Mouse (Mus musculus) CD4-positive, CD25-positive, alpha-beta regulatory T cell, adult 4 months (primary cell): Measurements from ENCODE around the gene Rad54l. TPM values are rescaled to one million over a fixed set of nuclear protein-coding genes. Genes with fewer than 3 reads are reported as not detected.
A peak's percentile ranks its signal among the peaks of the same experiment; 100 is the strongest.

Experiments
- ATAC-seq: one replicate; pipeline ENCODE4 v1.8.0; 2017
- polyA plus RNA-seq, 2 experiments: library from polyadenylated mRNA; unstranded; fragments of 100-300 nt; shearing (Covaris generic); gene quantifications; one replicate each; pipeline ENCODE4 v1.2.1; 2017

Rad54l gene
- polyA plus RNA-seq, result 1 to 10 TPM; 4.8 to 7.8 TPM

DNA sequence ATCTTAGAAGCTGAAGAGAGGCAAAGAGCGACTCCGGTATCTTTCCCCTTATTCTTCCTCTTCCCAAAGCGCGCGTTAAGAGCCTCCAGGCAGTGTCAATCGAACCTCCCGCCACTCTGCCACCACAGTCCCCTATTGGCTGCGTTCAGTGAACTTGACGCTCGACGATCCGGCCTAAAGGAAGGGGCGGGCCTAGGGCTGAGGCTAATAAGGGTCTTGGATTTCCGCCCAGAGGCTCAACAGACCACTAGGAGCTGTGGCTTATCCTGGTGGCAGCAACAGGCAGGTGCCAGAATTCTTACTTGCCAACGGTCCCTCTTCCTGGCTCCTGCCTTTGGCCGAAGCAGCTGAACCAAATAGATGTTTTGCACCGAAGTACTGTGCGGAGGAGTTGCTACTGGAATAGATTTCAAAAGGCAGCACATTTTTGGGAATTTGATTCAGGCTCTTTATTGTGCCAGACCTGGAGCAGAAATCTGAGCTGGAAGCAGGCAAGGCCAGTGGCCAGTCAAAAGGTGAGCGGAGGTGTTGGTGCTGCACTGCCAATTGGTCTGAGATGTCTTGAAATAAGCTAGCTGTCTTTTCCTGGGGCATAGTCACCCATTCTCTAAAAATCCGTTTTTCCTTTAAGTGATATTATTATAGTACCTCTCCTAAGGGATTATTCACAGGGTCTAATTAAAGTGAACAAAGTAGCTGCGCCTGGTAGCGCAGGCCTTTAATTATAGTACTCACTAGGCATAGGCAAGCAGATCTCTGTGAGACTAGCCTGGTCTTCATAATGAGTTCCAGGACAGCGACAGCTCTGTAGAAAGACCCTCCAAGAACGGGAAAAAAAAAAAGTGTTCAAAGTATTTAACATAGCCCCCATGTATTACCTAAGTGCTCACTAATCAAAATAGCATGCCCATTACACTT lies at the start of gene Rad54l, which contains the start of gene Pomgnt1:
TSS of gene Rad54l (minus strand) at position 89 of the 918 bp plus-strand sequence.
TSS of gene Pomgnt1 (plus strand) at position 239 of the 918 bp plus-strand sequence.
- peak; percentile 98 for ATAC-seq

DNA sequence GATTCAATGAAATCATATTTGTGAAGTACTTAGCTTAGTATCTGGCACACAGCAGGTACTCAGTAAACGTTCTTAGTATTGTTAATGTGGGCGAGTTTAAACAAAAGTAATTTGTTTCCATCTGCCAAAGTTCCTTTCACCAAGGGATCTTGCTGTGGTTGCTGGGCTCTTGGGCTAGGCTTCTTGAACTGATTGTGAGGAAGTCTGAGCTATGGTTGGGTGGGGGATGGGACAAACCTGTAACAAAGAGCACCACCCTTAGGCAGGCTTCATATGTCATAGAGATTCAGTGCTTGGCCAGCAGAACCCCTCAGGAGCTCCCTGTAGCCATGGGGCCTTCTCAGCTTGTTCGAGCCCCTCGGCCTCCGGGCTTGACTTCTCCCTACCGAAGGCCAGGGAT lies 49.6 kb upstream of the Rad54l start, which contains the start of the genes 1700042G07Rik and Gm49337:
TSS of gene 1700042G07Rik (plus strand) at position 301 of the 400 bp plus-strand sequence.
TSS of gene Gm49337 (plus strand) at position 313 of the 400 bp plus-strand sequence.
- ATAC-seq, result no peak

DNA sequence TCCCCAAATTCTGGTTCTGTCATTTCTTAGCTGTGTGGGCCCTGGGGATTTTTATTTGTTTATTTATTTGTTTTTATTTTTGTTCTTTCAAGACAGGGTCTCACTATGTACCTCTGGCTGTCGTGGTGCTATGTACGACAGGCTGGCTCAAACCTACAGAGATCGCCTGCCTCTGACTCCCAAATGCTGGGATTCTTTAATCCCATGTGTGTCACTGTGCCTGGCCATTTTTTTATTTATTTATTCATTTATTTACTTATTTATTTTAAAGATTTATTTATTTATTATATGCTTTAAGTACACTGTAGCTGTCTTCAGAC lies 45.8 kb upstream of the Rad54l start:
- no peak for ATAC-seq

DNA sequence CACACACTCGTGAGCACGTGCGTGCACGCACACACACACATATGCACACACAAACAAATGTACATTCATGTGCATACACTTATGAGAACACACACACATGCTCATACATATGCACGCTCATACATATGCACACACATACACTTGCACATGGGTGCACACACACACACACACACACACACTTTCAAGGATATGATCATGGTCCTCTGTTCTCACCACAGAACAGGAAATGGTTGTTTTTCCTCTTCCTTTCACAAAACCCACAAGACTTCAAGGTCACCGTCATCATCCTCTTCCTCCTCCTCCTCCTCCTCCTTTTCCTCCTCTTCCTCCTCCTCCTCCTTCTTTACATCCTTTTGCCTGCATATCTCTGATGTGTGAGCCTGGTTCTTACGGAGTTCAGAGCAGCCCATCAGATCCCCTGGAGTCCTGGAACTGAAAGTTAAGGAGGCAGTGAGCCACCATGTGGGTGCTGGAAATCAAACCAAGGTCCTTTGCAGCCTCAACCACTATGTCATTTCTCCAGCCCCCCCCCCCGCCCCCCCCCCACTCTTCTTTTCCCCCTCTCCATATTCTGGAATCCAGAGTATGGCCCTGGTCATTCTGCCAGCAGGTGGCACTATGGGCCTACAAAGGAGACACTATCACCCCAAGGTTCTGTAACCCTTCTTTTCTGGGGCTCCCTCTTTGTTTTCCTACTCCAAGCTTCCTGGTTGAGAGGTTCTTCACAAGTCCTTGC lies 45.3 kb upstream of the Rad54l start:
- peak; percentile 84 for ATAC-seq

DNA sequence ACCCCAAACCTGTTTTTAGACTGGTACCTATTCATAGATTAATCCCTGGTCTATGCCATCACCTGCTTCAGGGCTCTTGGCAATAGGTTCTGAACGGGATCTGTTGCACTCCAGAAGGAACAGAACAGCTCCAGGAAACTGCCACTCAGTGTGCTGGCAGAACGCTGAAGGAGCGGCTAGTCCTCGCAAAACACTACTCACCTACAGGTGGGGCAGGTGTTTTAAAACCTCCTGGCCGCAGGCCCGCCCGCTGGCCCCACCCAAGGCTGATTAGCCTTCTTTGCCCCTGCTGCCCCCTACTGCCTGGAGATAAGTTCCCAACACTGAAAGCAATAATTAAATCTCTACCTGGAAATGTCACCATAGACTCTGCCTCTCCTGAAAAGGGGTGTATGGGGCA lies 43.9 kb upstream of the Rad54l start, which contains the start of gene Tspan1:
TSS of gene Tspan1 (minus strand) at position 198 of the 400 bp plus-strand sequence.
- no peak for ATAC-seq

DNA sequence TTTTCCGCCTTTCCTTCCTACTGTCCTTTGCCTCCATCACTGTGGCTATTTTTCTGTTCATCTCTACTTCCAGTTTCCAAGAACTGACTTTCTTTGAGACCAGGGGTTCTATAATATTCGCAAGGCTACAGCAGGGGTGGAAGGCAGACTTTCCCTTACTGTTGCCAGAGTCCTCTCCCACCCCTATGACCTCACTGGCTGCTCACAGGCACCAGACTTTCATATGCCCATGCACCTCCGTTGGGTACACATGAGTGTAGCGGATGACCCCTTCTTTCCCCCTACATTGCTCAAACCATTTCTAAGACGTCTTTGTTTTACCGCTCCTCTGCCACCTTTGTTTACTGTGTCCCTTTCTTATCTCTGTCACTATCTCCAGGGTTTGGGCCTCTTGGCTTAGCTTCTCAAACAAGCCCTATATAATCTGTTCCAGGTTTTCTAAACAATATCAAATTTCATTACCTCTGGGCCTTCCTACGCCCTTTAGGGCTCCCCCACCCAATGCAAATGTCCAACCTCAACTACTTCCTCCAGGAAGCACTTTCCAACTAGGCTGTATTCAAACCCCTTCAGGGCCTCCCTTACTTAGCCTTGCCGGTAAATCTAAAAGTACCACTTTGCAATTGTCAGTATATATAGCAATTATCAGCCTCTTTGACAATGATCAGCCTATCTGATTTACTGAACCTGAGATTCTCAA lies 42.4 kb upstream of the Rad54l start:
- ATAC-seq, result no peak

DNA sequence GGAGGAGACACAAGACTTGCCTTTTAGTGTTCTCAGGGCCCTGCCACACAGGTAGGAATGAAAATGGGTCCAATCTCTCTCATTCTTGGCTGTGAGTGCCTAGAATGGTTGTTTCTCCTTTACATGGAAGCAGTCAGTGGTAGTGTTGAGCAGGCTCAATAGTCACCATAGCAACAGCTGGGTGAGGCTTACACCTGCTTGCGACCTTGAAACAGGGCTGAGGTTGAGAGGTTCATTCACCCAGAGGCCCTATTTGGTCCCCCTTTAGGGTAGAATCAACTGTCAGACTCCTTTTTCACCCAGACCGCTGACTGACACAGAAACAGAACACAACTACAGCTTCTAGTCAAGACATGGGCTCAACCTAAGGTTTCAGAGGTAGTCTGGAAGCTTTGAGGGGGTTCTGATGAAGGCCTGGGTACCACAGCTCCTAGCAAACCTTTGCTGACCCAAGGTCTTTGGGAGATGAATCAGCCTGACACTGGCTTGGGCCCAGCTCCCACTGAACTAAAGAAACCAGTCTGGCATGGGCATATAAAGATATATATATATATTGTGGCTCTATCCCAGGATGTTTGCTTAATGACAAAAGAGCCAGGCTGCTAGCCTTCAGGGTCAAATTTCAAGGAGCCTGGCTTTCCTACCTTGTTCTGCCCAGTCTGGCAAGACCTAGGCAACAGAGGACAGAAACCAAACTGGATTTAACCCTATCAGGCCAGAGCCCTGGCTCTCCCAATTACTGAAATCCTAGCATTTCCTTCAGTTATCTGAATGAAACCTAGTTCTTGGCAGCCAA lies 41.5 kb upstream of the Rad54l start:
- no peak for ATAC-seq

DNA sequence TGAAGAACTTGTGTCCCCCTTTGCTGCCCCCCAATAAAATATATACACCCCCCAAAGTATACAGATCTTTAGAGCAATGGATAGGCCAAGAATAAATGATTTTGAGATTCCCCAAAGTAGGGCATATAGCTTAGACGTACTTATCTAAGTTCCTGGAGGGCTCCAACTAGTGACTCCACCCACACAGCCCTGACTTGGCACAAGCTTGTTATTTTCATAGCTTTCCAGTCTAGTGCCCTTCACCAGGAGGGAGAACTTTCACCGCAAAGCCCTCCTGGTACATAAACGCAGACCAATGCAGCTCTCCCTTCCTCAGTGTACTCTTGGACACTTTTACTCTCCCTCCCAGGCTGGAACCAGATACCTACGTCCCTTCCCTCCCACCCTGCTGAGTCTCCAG lies 38.7 kb upstream of the Rad54l start:
- ATAC-seq, result no peak

DNA sequence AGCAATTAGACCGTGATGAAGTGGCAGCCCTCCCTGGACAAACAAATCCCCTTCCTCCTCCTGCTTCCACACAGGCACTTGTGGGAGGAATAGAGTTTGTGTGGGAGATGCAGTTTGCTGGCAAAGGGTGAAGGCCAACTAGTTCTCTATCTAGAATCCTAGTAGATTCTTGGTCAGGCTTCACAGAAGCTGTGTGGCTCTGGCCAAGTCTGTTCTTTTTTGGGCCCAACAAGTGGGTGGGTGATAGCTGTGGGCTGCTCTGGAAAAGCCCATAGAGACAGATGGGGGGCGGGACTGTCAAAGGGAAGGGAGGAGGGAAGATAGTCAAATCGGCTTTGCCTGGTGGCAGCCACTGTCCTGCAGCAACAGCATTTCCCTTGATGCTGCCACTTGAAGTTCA lies 37.3 kb upstream of the Rad54l start:
- no peak for ATAC-seq

DNA sequence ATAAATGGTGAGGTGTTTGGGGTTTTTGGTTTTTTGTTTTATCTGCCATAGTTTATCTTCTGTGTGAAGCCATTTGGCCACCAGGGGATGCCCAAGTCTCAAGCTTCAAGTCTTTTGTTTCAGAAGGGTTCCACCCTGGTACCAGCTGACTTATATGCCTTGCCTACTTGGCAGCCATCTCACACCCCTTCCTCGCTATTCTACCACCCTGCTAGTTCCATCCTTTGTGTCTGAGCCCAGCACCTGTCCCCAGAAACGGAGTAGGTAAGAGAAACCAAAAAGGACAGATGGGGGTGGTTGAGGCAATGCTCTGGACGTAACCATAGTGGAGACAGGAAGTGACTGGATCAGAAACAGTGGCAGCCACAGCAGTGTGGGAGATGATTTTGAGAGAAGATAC lies 36.4 kb upstream of the Rad54l start:
- peak; percentile 83 for ATAC-seq

DNA sequence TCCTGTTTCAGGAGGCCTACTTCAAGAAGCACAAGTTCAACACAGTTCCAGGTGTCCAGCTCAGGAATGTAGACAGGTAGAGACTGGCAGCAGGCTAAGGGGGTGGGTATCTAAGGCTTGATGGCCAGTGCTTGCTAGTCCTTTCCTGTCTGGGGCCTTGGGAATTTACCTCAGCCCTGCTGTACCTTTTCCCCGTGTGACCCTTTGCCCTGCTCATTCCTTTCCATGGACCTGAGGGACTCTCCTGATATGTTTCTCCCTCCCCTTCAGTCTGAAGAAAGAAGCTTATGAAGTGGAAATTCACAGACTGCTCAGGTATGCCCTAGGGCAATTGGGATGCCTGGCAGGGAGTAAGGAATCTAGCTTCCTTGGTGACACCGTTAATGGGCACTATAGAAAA lies 34.4 kb upstream of the Rad54l start:
- ATAC-seq, result no peak

DNA sequence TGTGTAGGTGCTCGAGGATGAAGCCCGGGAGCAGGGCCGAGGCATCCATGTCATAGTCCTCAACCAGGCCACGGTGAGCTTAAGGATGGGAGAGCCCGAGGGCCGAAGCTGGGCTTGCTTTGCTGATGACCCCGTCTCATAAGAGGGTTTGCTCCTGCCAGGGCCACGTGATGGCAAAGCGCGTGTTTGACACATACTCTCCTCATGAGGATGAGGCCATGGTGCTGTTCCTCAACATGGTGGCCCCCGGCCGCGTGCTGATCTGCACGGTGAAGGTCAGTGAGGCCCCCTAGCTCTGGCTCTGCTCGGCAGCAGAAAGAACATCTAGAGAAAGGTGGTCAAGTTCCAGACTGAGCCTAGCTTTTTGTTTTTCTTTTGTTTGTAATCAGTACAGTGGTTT lies 29.2 kb upstream of the Rad54l start:
- ATAC-seq, result no peak

DNA sequence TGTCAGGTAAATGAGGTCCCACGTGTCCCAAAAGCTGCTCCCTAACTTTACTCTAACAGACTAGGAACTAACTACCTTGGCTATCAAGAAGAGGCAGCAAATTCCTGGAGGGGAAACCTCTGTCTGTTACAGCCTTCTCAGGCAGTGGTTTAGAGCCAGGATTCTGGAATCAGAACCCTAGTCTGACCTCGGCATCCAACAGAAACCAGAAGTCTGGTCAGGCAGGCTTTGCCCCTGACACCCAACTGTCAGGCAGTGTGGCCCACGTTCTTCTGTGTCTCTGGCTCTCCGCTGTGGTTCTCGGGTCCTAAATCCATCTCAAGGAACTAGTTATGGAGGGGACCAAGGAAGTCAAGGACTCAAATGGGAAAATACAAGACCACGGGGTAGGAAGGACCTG lies 27.7 kb upstream of the Rad54l start, which contains the start of gene Lurap1:
TSS of gene Lurap1 (minus strand) at position 101 of the 400 bp plus-strand sequence.
- ATAC-seq, result no peak

DNA sequence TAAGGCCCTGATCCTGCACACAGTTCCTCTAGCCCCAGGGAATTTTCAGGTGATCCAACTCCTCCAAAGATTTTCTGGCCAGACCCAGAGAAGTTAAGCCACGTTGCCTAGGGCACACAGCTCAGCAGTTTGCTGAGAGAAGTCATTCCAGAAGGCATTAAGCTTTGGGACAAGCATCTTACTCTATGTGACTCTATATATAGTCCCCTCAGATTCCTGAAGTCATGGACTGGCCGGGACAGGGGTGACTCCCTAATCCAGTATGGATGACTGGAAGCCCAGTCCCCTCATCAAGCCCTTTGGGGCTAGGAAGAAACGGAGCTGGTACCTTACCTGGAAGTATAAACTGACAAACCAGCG lies 27.4 kb upstream of the Rad54l start:
- ATAC-seq, result no peak

DNA sequence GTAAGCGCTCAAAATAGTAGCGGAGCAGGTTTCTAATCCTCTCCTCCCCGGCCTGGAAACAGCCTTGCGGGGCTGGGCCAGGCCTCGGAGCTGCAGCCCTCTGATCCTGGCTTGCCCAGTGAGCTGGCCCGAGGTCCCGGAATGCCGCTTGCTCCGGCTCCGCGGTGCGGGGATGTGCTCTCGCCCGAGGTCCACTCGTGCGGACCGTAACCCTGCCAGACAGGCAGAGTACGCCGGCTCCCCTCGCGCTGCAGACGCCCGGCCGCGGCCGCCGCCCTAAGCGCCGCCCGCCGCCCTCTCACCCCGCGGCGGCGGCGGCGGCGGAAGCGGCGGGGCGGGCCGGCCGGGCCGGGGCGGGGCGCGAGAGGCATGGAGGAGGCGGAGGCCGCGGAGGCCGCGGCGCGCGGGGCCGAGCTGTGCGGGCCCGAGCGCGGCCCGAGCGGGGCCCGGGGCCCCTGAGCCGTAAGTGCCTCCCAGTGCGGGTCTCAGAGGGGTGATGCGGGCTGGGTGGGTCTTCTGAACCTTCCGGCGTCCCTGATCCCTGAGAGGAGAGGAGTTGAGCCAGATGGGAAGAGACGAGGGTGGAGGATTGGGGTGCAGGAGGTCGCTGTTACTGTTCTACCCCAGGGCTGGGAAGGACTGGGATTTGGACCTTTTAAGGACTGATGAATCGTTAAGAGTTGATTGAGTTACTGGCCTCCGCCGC lies 26.8 kb upstream of the Rad54l start:
- peak; percentile 92 for ATAC-seq

DNA sequence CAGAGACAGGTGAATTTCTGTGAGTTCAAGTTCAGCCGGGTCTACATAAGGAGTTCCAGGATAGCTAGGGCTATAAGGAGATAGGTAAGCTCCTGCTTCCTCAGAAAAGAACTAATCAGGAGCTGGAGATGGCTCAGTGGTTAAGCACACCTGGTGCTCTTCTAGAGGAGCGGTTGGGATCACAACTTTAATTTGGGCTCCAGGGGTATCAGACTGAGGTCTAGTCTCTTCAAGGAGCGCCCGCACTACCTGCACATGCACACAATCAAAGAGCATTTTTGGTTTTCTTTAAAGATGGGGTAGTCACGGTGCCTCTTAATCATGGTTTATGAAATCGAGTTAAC lies 26.3 kb upstream of the Rad54l start:
- no peak for ATAC-seq

DNA sequence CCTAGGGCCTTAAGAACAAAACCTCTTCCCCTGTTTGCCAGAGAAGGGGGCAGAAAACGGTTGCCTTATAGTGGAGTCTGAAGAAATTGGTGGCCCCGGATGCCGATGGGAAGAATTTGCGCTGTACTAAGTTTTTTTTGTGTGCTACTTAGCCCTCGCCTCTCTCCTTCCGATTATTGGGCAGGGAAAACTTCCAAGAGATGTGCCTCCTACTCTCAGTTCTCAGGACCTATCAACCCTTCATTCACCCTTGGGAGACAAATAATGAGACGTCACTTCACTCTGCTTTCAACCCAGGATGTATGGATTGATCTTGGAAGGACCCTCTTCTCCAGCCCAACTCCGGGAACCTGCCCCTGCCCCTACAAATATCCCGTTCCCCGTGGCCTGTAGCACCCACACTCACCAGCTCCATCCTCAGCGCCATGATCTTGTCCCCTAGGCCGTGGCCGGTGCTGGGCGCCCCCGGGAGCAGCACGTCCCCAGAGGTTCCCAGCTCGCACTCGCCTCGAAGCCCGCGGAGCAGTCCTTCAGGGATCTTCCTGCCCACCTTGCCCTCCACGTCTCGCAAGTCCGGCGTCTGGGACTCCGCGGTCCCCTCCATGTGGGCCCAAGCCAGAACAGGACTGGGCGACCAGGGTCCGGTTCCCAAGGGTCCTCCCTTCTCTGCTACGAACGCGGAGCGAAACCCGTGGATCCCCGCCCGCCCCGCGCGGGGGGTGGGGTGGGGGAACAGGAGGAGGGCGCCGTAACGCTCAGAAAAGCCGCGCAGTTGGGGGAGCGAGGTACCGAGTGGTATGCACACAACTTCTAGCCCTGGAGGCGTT lies 20.6 kb upstream of the Rad54l start:
- ATAC-seq, result peak; percentile 57

DNA sequence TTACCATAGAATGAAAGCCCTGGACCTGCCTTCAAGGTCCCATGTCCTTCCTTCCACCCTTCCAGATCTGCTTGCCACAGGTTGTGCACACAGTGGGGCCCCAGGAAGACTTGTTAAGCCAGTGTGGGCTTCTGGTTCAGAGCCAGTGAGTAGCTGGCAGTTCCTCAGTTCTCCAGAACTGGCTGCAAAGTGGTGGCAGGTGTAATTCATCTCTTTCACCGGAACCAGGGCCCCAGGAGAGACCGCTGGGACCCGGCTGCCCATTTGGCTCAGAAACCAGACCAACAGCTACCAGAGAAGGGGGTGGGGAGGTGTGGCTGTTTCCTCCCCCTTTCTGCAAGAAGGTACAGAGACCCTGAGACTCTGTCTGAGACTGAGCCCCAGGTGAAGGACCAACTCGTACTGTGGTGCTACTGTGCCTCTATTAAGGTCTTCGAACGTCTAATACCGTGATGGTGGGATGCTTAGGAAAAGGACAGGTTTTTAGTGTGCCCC lies 19.9 kb upstream of the Rad54l start:
- peak; percentile 38 for ATAC-seq

DNA sequence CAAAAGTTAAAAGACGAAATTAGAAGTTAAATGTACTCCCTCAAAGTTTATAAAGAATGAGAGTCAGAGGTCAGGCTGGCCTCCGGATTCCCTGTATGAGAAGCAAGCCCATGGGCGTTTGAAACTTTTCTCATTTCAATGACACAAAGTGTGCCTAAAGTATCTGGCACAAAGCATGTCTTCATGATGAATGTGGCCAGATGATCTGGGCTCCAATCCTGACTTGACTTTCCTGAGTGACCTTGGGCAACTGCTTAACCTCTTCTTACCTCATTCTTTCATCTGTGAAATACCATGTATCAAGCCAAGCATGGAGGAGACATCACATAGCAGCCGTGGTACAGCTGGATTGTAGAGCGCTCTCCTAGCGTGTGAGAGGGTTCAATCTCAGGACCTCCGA lies 18.8 kb upstream of the Rad54l start:
- no peak for ATAC-seq

DNA sequence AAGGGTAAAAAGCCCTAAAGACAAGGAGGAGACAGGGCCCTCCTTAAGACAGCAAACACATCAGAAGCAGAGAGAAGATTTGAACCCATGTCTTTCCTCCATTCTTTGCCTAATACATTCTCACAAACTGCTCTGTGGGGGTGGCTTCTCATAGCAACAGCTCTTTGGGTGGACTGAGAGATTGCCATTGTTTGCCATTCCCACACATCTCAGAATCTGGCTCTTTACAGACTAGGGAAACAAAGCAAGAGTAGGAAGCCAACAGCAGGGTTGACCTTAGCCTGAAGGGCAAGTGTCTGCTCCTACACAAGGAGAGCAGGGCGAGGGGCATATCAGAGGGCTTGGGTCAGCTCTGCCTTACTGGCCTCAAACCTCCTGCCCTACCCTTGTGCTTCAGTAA lies 18.2 kb upstream of the Rad54l start:
- ATAC-seq, result no peak
